Mouse (Mus musculus) hindbrain, embryonic 15.5 days (tissue): Measurements from ENCODE around the gene Dgkz. TPM values are rescaled to one million over a fixed set of nuclear protein-coding genes. Genes with fewer than 3 reads are reported as not detected.
A peak's percentile ranks its signal among the peaks of the same experiment; 100 is the strongest.

Source experiments
- ATAC-seq: fragments of 200-750 bp; cut with Nextera tagmentation; 2 replicates; pipeline ENCODE4 v1.8.0; 2017; ENCODE audit warnings: low read depth, moderate number of reproducible peaks, moderate TSS enrichment; ENCODE audit not compliant: low FRiP score
- H3K27ac ChIP-seq: fragments of 300-500 bp; sonication (generic); replicated peaks from 2 replicates; pipeline ENCODE4 v1.5.1; 2015; ENCODE audit warnings: mild to moderate bottlenecking, inconsistent platforms
- H3K27me3 ChIP-seq: fragments of 300-500 bp; sonication (generic); 2 replicates; pipeline ENCODE4 v1.6.1; 2015; ENCODE audit warnings: control low read depth, inconsistent platforms
- H3K36me3 ChIP-seq: fragments of 300-500 bp; sonication (generic); 2 replicates; pipeline ENCODE4 v1.6.1; 2015; ENCODE audit warnings: control low read depth, inconsistent platforms
- H3K4me1 ChIP-seq: fragments of 300-500 bp; sonication (generic); replicated peaks from 2 replicates; pipeline ENCODE4 v1.6.1; 2015; ENCODE audit warnings: control low read depth, inconsistent platforms
- H3K4me2 ChIP-seq: fragments of 300-500 bp; sonication (generic); 2 replicates; pipeline ENCODE4 v1.6.1; 2015; ENCODE audit warnings: moderate library complexity, mild to moderate bottlenecking, inconsistent platforms
- H3K4me3 ChIP-seq: fragments of 300-500 bp; sonication (generic); 2 replicates; pipeline ENCODE4 v1.5.1; 2015; ENCODE audit warnings: mild to moderate bottlenecking, inconsistent platforms
- H3K9ac ChIP-seq: fragments of 300-500 bp; sonication (generic); 2 replicates; pipeline ENCODE4 v1.6.1; 2015; ENCODE audit warnings: inconsistent platforms
- H3K9me3 ChIP-seq: fragments of 300-500 bp; sonication (generic); 2 replicates; pipeline ENCODE4 v1.6.1; 2016; ENCODE audit warnings: control low read depth, inconsistent platforms
- WGBS: fragments of 180-500 bp; shearing (Covaris S2); methylation state at CpG from one replicate; pipeline ENCODE4 v1.1.7; 2015; 5-methylcytosine and 5-hydroxymethylcytosine counted together
- polyA plus RNA-seq: library from polyadenylated mRNA; unstranded; fragments of >200 nt; fragmentation: Nextera tagmentation; extraction: Ambion mirVana; gene quantifications from 2 replicates; pipeline ENCODE4 v1.2.1, GENCODE M21; 2015

Gene Dgkz
- polyA plus RNA-seq, 1 experiment from 2014 or later = 40.9 TPM

- H3K27me3 ChIP-seq = no peaks in the 10 kb centered on the region; the same call in 1 of the 2 replicates
- no peak overlapping the region for H3K4me2 ChIP-seq
- no peaks in the 10 kb centered on the region for H3K36me3 ChIP-seq
- H3K4me3 ChIP-seq = no peak overlapping the region
- 85% methylated on average over 5 of the region's 5 CpGs for WGBS
- H3K27ac ChIP-seq = no peak overlapping the region
- ATAC-seq = no peak
- no peaks in the 10 kb centered on the region for H3K9me3 ChIP-seq
- H3K9ac ChIP-seq = no peak overlapping the region
- H3K4me1 ChIP-seq = peaks cover 19% of the 10 kb centered on the region
Measured at GRCm38 (mm10) chr2:91966367-91966766, 9.3 kb downstream of the Dgkz start.

DNA sequence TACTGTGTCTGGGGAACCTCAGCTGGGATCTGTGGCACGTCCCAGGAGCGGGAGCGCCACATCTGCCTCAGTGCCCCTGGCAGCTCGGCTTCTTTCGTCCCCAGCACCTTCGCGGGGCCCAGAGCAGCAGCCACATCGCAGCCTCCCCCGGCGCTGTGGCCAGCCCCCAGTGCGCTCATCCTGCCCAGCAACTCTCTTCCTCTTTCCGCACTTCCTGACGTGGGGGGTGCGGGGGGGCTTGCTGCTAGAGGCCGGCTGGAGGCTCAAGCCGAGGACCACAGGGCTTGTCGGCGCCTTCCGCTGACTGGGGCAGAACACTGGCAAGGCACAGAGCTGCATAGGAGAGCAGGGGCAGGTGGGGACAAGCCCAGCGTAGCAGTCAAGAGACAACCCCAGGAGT, 10.2 kb downstream of the Dgkz start:
- Histone ChIP-seq H3K4me3 (0 out of 2 replicates have a peak overlapping the region, but pooled peaks have one; percentile 11), H3K27ac (0 out of 2 replicates have a peak overlapping the region, but pooled peaks have one; percentile 10), H3K27me3 (no peaks in the 10 kb centered on the region; the same call in 1 of the 2 replicates), H3K4me1 (peaks cover 20% of the 10 kb centered on the region), H3K9me3 (no peaks in the 10 kb centered on the region), H3K36me3 (no peaks in the 10 kb centered on the region), H3K4me2 (peak overlapping the region; percentile 27), H3K9ac (no peak overlapping the region)
- ATAC-seq = no peak
- 23% methylated on average over 20 of the region's 20 CpGs for WGBS

DNA sequence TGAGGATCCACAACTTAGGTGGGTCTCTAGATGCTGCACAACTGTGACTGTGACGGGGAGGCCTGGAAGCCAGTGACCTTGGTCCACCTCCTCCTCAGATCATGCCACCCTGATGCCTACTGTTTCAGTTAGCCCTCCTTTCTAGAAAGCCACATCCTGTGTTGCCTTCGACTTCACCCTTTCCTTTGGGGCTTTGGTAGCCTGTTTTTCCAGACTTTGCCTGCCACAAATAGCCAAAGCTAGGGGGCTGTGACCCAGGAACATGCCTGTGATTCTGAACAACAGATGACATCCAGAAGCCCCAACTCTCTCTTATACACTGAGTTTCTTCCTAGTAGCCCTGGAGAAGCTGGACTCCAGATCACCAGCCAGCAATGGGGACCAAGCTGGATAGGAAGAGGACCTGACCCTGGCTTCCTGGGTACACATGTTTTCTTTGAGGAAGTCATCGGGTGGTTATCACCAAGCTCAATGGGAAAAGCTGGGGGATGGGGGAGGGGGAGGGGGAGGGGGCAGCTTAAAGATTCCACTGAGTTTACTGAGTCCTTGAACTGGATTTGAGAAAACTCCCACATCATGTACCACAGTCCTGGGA, 11.0 kb downstream of the Dgkz start:
- peak overlapping the region; percentile 27 for H3K4me2 ChIP-seq
- H3K9me3 ChIP-seq = no peaks in the 10 kb centered on the region
- H3K4me3 ChIP-seq = no peak overlapping the region; the same call in 1 of the 2 replicates
- peaks cover 24% of the 10 kb centered on the region for H3K4me1 ChIP-seq
- H3K9ac ChIP-seq = no peak overlapping the region
- no peak for ATAC-seq
- H3K36me3 ChIP-seq = no peaks in the 10 kb centered on the region
- 78% methylated on average over 3 of the region's 3 CpGs for WGBS
- H3K27me3 ChIP-seq = no peaks in the 10 kb centered on the region; the same call in 1 of the 2 replicates
- H3K27ac ChIP-seq = 0 out of 2 replicates have a peak overlapping the region, but pooled peaks have one; percentile 10

GRCm38 (mm10) chr2:91963443-91963932, 12.2 kb downstream of the Dgkz start:
- peak overlapping the region; percentile 85 for H3K9ac ChIP-seq
- peak overlapping the region; percentile 61 for H3K4me2 ChIP-seq
- no peaks in the 10 kb centered on the region; the same call in 1 of the 2 replicates for H3K27me3 ChIP-seq
- WGBS = 2% methylated on average over 19 of the region's 57 CpGs
- H3K4me3 ChIP-seq = peak overlapping the region; percentile 84
- peaks cover 36% of the 10 kb centered on the region for H3K4me1 ChIP-seq
- H3K36me3 ChIP-seq = no peaks in the 10 kb centered on the region
- no peaks in the 10 kb centered on the region for H3K9me3 ChIP-seq
- peak; percentile 93 for ATAC-seq
- H3K27ac ChIP-seq = peak overlapping the region; percentile 78

DNA sequence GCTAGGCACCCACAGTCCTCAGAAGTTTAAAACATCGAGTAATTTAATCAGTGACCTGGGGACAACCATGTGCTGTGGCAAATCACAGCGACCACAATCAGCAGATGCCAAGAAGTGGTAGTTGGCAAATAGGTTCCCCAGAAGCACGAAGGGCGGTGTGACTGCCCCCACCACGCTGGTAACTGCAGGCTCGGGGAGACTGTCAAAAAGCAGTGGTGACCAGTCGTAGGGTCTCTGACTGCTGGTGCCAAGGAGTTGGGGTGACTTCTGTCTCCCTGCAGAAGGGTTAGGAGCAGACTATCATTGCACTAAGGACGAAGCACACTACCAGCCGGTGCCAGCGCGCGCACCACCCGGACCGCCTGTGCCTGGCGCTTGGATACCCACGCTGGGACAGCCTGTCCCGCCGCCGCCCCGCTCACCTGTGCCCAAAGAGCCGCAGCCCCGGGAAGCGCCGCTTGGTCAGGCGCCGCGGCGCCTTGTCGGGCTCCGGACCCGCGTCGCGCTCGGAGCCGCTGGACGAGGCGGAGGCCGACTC, 12.7 kb downstream of the Dgkz start:
- peak overlapping the region; percentile 78 for H3K27ac ChIP-seq
- WGBS = under 1% methylated on average over 39 of the region's 39 CpGs
- no peaks in the 10 kb centered on the region for H3K9me3 ChIP-seq
- H3K36me3 ChIP-seq = no peaks in the 10 kb centered on the region
- H3K4me1 ChIP-seq = peaks cover 38% of the 10 kb centered on the region
- H3K27me3 ChIP-seq = no peaks in the 10 kb centered on the region; the same call in 1 of the 2 replicates
- peak overlapping the region; percentile 85 for H3K9ac ChIP-seq
- peak overlapping the region; percentile 61 for H3K4me2 ChIP-seq
- H3K4me3 ChIP-seq = peak overlapping the region; percentile 84
- peak; percentile 33; the same call in 1 of the 2 replicates for ATAC-seq

GRCm38 (mm10) chr2:91961901-91962761, 13.5 kb downstream of the Dgkz start:
- peak overlapping the region; percentile 85 for H3K9ac ChIP-seq
- no peaks in the 10 kb centered on the region; the same call in 1 of the 2 replicates for H3K27me3 ChIP-seq
- H3K4me2 ChIP-seq = peak overlapping the region; percentile 61
- H3K4me1 ChIP-seq = peaks cover 45% of the 10 kb centered on the region
- no peak for ATAC-seq
- H3K36me3 ChIP-seq = no peaks in the 10 kb centered on the region
- no peaks in the 10 kb centered on the region for H3K9me3 ChIP-seq
- H3K27ac ChIP-seq = no peak overlapping the region
- WGBS = 74% methylated on average over 4 of the region's 4 CpGs
- peak overlapping the region; percentile 84 for H3K4me3 ChIP-seq

- Histone ChIP-seq H3K4me1 (peaks cover 49% of the 10 kb centered on the region), H3K4me2 (no peak overlapping the region), H3K9me3 (no peaks in the 10 kb centered on the region), H3K9ac (no peak overlapping the region), H3K27ac (no peak overlapping the region), H3K36me3 (no peaks in the 10 kb centered on the region), H3K4me3 (no peak overlapping the region), H3K27me3 (no peaks in the 10 kb centered on the region; the same call in 1 of the 2 replicates)
- 89% methylated on average over 5 of the region's 5 CpGs for WGBS
- ATAC-seq = no peak
Measured at GRCm38 (mm10) chr2:91960459-91960858, 15.2 kb downstream of the Dgkz start.

DNA sequence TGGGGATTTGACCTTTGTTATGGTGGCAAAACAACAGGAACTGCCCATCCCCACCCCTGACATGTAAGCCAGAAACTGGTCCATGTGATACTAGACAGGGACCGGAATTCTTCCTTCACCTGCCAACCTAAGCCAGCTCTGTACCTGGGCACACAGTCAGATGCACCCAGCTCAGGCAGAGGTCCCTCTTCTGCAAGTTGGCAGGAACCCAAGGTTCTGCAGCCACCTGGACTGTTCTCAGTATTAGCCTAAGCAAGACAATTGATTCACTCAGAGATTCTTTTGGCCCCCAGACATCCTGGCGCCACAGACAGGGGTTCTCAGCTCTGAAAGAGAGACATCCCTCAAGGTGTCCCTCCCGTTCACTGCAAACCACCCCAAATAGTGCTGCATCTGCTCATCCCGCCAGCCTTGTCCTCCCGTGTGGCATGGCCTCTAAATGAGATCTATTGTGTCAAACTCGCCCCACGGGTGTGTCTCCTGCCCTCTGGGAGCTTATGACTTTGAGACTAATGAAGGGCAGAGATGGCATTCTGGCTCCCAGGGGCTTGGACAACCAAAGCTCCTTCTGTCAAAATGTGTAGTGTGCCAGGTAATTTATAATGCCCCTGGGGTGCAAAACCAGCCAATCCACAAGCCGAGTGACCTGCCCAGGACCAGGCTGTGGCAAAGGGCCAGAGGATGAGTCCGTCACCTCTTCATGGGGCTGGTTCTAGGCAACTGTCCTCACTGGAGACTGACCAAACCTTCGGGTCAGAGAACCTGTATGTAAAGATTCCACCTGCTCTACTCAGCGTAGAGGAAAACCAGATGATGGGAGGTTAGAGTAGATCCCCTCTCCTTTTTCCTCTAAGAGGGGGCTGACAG, 15.9 kb downstream of the Dgkz start:
- H3K4me3 ChIP-seq = no peak overlapping the region
- 63% methylated on average over 11 of the region's 11 CpGs for WGBS
- H3K9ac ChIP-seq = no peak overlapping the region
- H3K27ac ChIP-seq = 0 out of 2 replicates have a peak overlapping the region, but pooled peaks have one; percentile 9
- H3K9me3 ChIP-seq = no peaks in the 10 kb centered on the region
- ATAC-seq = no peak
- no peaks in the 10 kb centered on the region; the same call in 1 of the 2 replicates for H3K27me3 ChIP-seq
- no peak overlapping the region for H3K4me2 ChIP-seq
- H3K36me3 ChIP-seq = no peaks in the 10 kb centered on the region
- H3K4me1 ChIP-seq = peaks cover 54% of the 10 kb centered on the region

GRCm38 (mm10) chr2:91958701-91959457, 16.8 kb downstream of the Dgkz start:
- WGBS = 53% methylated on average over 10 of the region's 10 CpGs

GRCm38 (mm10) chr2:91958049-91958448, 17.6 kb downstream of the Dgkz start:
- peaks cover 57% of the 10 kb centered on the region for H3K4me1 ChIP-seq
- no peak for ATAC-seq

More at GRCm38 (mm10) chr2:91958701-91959457, 16.8 kb downstream of the Dgkz start:
- Histone ChIP-seq H3K27ac (peak overlapping the region; percentile 9; the same call in 1 of the 2 replicates), H3K27me3 (no peaks in the 10 kb centered on the region), H3K9ac (no peak overlapping the region), H3K4me1 (peaks cover 54% of the 10 kb centered on the region), H3K4me3 (no peak overlapping the region), H3K4me2 (no peak overlapping the region), H3K9me3 (no peaks in the 10 kb centered on the region), H3K36me3 (no peaks in the 10 kb centered on the region)
- ATAC-seq = no peak

More at GRCm38 (mm10) chr2:91958049-91958448, 17.6 kb downstream of the Dgkz start:
- no peaks in the 10 kb centered on the region for H3K27me3 ChIP-seq
- WGBS = 75% methylated on average over 8 of the region's 8 CpGs
- H3K36me3 ChIP-seq = no peaks in the 10 kb centered on the region
- H3K27ac ChIP-seq = no peak overlapping the region
- H3K9ac ChIP-seq = no peak overlapping the region
- no peak overlapping the region for H3K4me3 ChIP-seq
- no peak overlapping the region for H3K4me2 ChIP-seq
- no peaks in the 10 kb centered on the region for H3K9me3 ChIP-seq
